Mouse (Mus musculus) limb, embryonic 13.5 days (tissue): ENCODE data around the gene Ipo13. TPM values are rescaled to one million over a fixed set of nuclear protein-coding genes. Genes with fewer than 3 reads are reported as not detected.

Experiments
- ATAC-seq: fragments of 200-750 bp; cut with Nextera tagmentation; 2 replicates; pipeline ENCODE4 v1.8.0; 2017; ENCODE audit warnings: low read depth, moderate number of reproducible peaks, moderate TSS enrichment; ENCODE audit not compliant: low FRiP score
- H3K27ac ChIP-seq: fragments of 300-500 bp; sonication (generic); 2 replicates; pipeline ENCODE4 v1.5.1; 2015; ENCODE audit warnings: inconsistent platforms, mild to moderate bottlenecking, moderate library complexity
- H3K27me3 ChIP-seq: fragments of 300-500 bp; sonication (generic); 2 replicates; pipeline ENCODE4 v1.6.1; 2015; ENCODE audit warnings: mild to moderate bottlenecking, inconsistent platforms
- H3K36me3 ChIP-seq: fragments of 300-500 bp; sonication (generic); 2 replicates; pipeline ENCODE4 v1.6.1; 2015; ENCODE audit warnings: inconsistent platforms, mild to moderate bottlenecking, moderate library complexity
- H3K4me1 ChIP-seq: fragments of 300-500 bp; sonication (generic); 2 replicates; pipeline ENCODE4 v1.6.1; 2015; ENCODE audit warnings: inconsistent platforms
- H3K4me2 ChIP-seq: fragments of 300-500 bp; sonication (generic); replicated peaks from 2 replicates; pipeline ENCODE4 v1.6.1; 2015; ENCODE audit warnings: inconsistent platforms, mild to moderate bottlenecking, moderate library complexity
- H3K4me3 ChIP-seq: fragments of 300-500 bp; sonication (generic); 2 replicates; pipeline ENCODE4 v1.5.1; 2015; ENCODE audit warnings: moderate library complexity, mild to moderate bottlenecking, inconsistent platforms
- H3K9ac ChIP-seq: fragments of 300-500 bp; sonication (generic); 2 replicates; pipeline ENCODE4 v1.6.1; 2015; ENCODE audit warnings: mild to moderate bottlenecking, inconsistent platforms
- H3K9me3 ChIP-seq: fragments of 300-500 bp; sonication (generic); 2 replicates; pipeline ENCODE4 v1.6.1; 2016; ENCODE audit warnings: inconsistent platforms
- WGBS: fragments of 180-500 bp; shearing (Covaris S2); methylation state at CpG from one replicate; pipeline ENCODE4 v1.1.7; 2015; 5-methylcytosine and 5-hydroxymethylcytosine counted together
- polyA plus RNA-seq: library from polyadenylated mRNA; unstranded; fragments of >200 nt; fragmentation: Nextera tagmentation; extraction: Ambion mirVana; gene quantifications from 2 replicates; pipeline ENCODE4 v1.2.1, GENCODE M21; 2015

Ipo13 gene
- 41.3 and 43.7 TPM in 2 replicates for polyA plus RNA-seq

DNA sequence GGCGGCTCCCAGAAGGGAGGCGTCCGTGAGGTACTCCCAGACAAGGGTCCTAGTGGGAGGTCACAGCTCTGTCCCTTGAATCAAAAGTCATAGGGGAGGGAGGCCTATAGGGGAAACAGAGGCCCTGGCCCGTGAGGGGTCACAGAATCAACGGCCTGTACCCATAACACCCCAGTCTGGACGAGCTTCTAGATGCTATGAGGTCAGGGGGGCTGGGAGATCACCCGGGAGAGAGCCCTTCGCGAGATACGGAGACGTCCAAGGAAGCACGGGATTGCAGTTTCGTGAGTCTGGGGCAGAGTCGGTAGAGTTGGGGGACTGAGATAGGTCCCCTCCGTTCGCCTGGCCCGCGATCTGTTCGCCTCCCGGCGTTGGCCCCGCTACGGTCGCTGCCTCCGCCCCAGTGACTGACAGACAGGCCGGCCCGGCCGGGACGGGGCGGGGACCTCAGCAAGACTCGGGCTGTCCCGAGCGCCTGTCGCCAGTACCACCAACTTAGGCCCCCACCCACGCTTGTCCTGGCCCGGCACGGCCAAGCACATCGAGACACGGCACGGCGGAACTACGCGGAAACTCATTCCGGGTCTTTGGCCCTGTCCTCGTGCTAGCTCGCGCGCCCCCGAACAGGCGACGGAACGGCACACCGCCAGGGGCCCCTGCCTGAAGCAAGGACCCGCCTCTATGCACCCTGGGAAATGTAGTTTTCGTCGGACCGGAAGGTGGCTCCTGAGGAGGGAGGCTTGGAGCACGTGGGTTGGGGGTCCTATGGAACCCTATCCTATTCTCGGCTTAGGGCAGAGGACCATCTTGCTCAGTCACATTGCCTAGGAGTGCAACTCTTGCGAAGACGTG lies at the start of gene Ipo13:
Ipo13 (minus strand) TSS at position 409 of the 852 bp plus-strand sequence.
- under 1% methylated on average over 61 of the region's 61 CpGs for WGBS
- peak within 1 kb of the TSS; percentile 80 for H3K4me3 ChIP-seq
- peak; percentile 95 for ATAC-seq
- H3K9ac ChIP-seq = peak within 1 kb of the TSS; percentile 92
- no peaks in the 10 kb centered on the region for H3K27me3 ChIP-seq
- peaks cover 28% of the 10 kb centered on the region for H3K4me1 ChIP-seq
- H3K36me3 ChIP-seq = peaks cover 27% of the 10 kb centered on the region
- peak within 1 kb of the TSS; percentile 100 for H3K4me2 ChIP-seq
- H3K27ac ChIP-seq = peak within 1 kb of the TSS; percentile 75; the same call in 1 of the 2 replicates
- H3K9me3 ChIP-seq = no peaks in the 10 kb centered on the region

DNA sequence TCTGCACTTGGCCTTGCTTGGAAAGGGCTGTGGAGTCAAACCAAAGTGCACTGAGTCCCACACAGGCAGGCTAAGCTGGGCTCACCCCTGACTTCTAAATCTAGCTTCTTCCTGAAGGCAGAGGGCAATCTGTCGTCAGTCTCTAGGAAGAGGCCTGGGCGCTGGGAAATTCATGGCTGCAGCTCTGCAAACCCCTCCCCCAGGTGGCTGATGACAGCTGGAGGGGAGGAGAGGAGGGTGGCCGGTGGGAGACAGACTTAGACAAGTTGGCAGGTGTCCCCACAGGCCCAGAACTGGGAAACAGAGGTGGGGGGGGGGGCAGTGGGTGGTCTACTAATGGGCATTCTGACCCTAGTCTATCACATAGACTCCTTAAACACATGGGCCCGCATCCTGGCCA lies 42.7 kb upstream of the Ipo13 start:
- H3K27me3 ChIP-seq = no peaks in the 10 kb centered on the region
- no peak for ATAC-seq
- no peak overlapping the region for H3K9ac ChIP-seq
- H3K4me3 ChIP-seq = no peak overlapping the region
- H3K4me1 ChIP-seq = no peaks in the 10 kb centered on the region
- H3K9me3 ChIP-seq = peaks cover 4% of the 10 kb centered on the region
- no peak overlapping the region for H3K4me2 ChIP-seq
- WGBS = 45% methylated on average over 4 of the region's 4 CpGs
- peaks cover 67% of the 10 kb centered on the region for H3K36me3 ChIP-seq
- no peak overlapping the region for H3K27ac ChIP-seq

DNA sequence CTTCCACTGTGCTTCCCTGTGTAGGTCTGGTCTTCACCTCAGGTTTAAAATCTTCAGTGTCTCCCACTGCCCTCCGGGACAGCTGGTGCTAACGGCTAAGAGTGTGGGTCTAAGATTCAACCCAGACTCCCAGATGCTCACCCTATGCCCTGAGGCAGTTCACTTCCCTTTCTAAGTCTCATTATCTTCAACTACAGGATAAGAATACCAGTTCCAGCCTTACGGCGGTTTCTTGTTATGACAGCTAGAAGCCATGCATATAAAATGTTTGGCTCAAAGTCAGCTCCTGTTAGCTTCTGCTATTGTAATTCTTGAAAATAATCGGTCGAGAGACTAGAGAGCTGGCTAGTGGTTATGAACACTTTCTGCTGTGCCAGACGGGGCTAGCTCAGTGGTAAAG lies 32.7 kb upstream of the Ipo13 start:
- Histone ChIP-seq H3K9ac (no peak overlapping the region), H3K27me3 (no peaks in the 10 kb centered on the region), H3K4me3 (no peak overlapping the region), H3K27ac (peak overlapping the region; percentile 33; the same call in 1 of the 2 replicates), H3K36me3 (peaks cover 25% of the 10 kb centered on the region), H3K9me3 (peaks cover 6% of the 10 kb centered on the region), H3K4me2 (no peak overlapping the region), H3K4me1 (peaks cover 13% of the 10 kb centered on the region)
- WGBS = 66% methylated on average over 7 of the region's 7 CpGs
- no peak for ATAC-seq

GRCm38 (mm10) chr4:117946639-117947305 lies 32.0 kb upstream of the Ipo13 start:
- no peaks in the 10 kb centered on the region for H3K27me3 ChIP-seq
- peak overlapping the region; percentile 33; the same call in 1 of the 2 replicates for H3K27ac ChIP-seq
- H3K9ac ChIP-seq = no peak overlapping the region
- no peak; the same call in 1 of the 2 replicates for ATAC-seq
- H3K4me2 ChIP-seq = no peak overlapping the region
- WGBS = 79% methylated on average over 11 of the region's 11 CpGs
- H3K4me3 ChIP-seq = no peak overlapping the region
- H3K4me1 ChIP-seq = peaks cover 16% of the 10 kb centered on the region
- no peaks in the 10 kb centered on the region for H3K9me3 ChIP-seq
- H3K36me3 ChIP-seq = peaks cover 18% of the 10 kb centered on the region; the same call in 1 of the 2 replicates

GRCm38 (mm10) chr4:117943317-117943716 lies 28.5 kb upstream of the Ipo13 start:
- WGBS = 10% methylated on average over 5 of the region's 5 CpGs
- no peak overlapping the region for H3K4me2 ChIP-seq
- peaks cover 28% of the 10 kb centered on the region for H3K36me3 ChIP-seq
- H3K27me3 ChIP-seq = no peaks in the 10 kb centered on the region
- H3K27ac ChIP-seq = no peak overlapping the region
- H3K9me3 ChIP-seq = no peaks in the 10 kb centered on the region
- peaks cover 16% of the 10 kb centered on the region for H3K4me1 ChIP-seq
- H3K9ac ChIP-seq = no peak overlapping the region
- H3K4me3 ChIP-seq = no peak overlapping the region
- no peak for ATAC-seq

GRCm38 (mm10) chr4:117936964-117937363 lies 22.2 kb upstream of the Ipo13 start:
- no peak for ATAC-seq
- Histone ChIP-seq H3K9me3 (no peaks in the 10 kb centered on the region), H3K36me3 (peaks cover 48% of the 10 kb centered on the region), H3K4me3 (no peak overlapping the region), H3K27ac (no peak overlapping the region), H3K4me1 (no peaks in the 10 kb centered on the region), H3K4me2 (no peak overlapping the region), H3K27me3 (no peaks in the 10 kb centered on the region), H3K9ac (no peak overlapping the region)
- WGBS = 95% methylated on average over 5 of the region's 5 CpGs

DNA sequence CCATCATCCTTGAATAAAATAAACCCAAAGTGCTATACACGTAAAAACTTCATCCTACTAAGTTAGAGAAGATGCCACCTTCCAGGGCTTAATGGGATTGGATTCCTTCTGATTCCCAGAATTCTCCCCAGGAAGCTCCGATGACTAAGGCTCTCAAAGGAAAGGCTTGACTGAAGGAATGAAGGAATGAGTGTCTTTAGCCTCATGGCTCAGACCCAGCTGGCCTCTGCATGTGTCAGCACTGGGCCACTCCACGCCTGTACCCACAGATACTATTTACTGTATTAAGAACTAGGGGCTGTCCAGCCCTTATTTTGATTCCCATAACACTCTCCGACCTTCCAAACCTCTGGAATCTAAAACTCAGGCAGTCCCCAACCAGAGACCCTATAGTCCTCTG lies 19.3 kb upstream of the Ipo13 start:
- Histone ChIP-seq H3K27me3 (0 out of 2 replicates have a peak, but pooled peaks cover 4% of the 10 kb centered on the region), H3K9ac (no peak overlapping the region), H3K4me3 (no peak overlapping the region), H3K9me3 (no peaks in the 10 kb centered on the region), H3K27ac (no peak overlapping the region), H3K4me1 (peaks cover 13% of the 10 kb centered on the region), H3K36me3 (peaks cover 29% of the 10 kb centered on the region), H3K4me2 (no peak overlapping the region)
- WGBS = 91% methylated on average over 4 of the region's 4 CpGs
- ATAC-seq = no peak

DNA sequence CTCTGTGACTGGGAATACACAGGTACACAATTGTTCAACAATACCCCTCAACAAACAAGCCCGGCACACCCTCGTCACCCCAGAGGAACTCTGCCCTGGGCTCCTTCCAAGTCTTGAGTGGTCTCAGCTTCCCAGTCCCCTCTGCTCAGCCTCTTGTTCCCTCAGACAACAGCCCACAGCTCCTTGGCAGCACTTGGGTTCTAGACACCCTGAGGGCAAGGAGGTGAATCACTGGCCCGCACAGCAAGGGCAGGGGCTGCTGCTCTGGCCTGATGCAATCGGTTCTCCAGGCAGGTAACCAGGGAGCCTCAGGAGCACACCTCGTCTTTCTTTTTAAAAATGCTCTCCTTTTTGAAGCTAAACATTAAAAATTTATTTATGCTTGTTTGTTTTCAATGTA lies 18.4 kb upstream of the Ipo13 start:
- ATAC-seq = no peak
- H3K4me3 ChIP-seq = no peak overlapping the region
- H3K9me3 ChIP-seq = no peaks in the 10 kb centered on the region
- H3K4me2 ChIP-seq = no peak overlapping the region
- H3K27me3 ChIP-seq = 0 out of 2 replicates have a peak, but pooled peaks cover 4% of the 10 kb centered on the region
- peaks cover 28% of the 10 kb centered on the region for H3K36me3 ChIP-seq
- WGBS = 73% methylated on average over 5 of the region's 5 CpGs
- peaks cover 21% of the 10 kb centered on the region for H3K4me1 ChIP-seq
- no peak overlapping the region for H3K9ac ChIP-seq
- no peak overlapping the region for H3K27ac ChIP-seq

DNA sequence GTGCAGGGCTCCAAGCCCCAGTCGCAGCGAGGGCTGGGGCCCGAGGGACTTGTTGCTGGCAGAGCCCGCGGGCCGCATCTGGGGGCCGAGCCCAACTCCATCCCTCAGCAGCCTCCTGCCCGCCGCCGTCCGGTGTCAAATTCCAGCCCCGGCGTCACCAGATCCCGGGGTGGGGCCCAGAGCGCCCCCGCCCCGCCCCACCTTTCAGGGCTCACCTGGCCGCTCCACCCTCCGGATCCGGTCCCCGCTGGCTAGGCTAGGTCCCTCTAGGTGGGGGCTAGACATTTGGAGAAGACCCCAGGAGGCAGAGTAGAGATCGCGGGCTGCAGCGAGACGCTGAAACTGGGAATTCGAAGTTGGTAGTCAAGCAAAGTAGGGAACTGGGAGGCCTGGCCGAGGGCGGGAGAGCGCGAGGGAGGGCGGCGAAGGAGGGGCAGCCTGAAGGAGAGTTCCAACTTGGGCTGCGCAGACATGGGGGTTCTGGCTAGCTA lies 14.6 kb upstream of the Ipo13 start, which contains the start of gene Artn:
Artn (minus strand) TSS at position 373 of the 491 bp plus-strand sequence.
- Histone ChIP-seq H3K9ac (peak within 1 kb of the TSS; percentile 68), H3K4me3 (peak within 1 kb of the TSS; percentile 53), H3K27ac (peak within 1 kb of the TSS; percentile 65), H3K36me3 (peaks cover 13% of the 10 kb centered on the region), H3K9me3 (no peaks in the 10 kb centered on the region), H3K27me3 (peaks cover 36% of the 10 kb centered on the region), H3K4me2 (peak within 1 kb of the TSS; percentile 95), H3K4me1 (peaks cover 42% of the 10 kb centered on the region)
- peak; percentile 58 for ATAC-seq
- under 1% methylated on average over 33 of the region's 33 CpGs for WGBS

- Histone ChIP-seq H3K27me3 (peaks cover 36% of the 10 kb centered on the region), H3K9ac (peak overlapping the region; percentile 68), H3K9me3 (no peaks in the 10 kb centered on the region), H3K27ac (peak overlapping the region; percentile 65), H3K4me1 (peaks cover 42% of the 10 kb centered on the region), H3K36me3 (peaks cover 13% of the 10 kb centered on the region), H3K4me2 (peak overlapping the region; percentile 95), H3K4me3 (peak overlapping the region; percentile 53)
- 2% methylated on average over 13 of the region's 13 CpGs for WGBS
- ATAC-seq = no peak
Measured at GRCm38 (mm10) chr4:117928699-117929241, 14.0 kb upstream of the Ipo13 start.

GRCm38 (mm10) chr4:117928234-117928633 lies 13.4 kb upstream of the Ipo13 start:
- 10% methylated on average over 6 of the region's 6 CpGs for WGBS
- Histone ChIP-seq H3K9ac (0 out of 2 replicates have a peak overlapping the region, but pooled peaks have one; percentile 25), H3K9me3 (no peaks in the 10 kb centered on the region), H3K4me1 (peaks cover 42% of the 10 kb centered on the region), H3K4me2 (peak overlapping the region; percentile 95), H3K36me3 (peaks cover 13% of the 10 kb centered on the region), H3K27me3 (peaks cover 36% of the 10 kb centered on the region), H3K27ac (0 out of 2 replicates have a peak overlapping the region, but pooled peaks have one; percentile 65), H3K4me3 (peak overlapping the region; percentile 53)
- no peak for ATAC-seq
